Mouse (Mus musculus): ENCODE data around the gene Trim67.
"Not testable (repeated sequence)": the region's sequence is repeated elsewhere in the genome, so short reads cannot be mapped to it uniquely, and the experiment has no call there.

Gene Trim67

GRCm38 (mm10) chr8:124835848-124836247 is 43.0 kb downstream of the Trim67 start:
- no peak for DNase-seq

- no peak for DNase-seq
Observed at GRCm38 (mm10) chr8:124836273-124836672, 43.4 kb downstream of the Trim67 start.

GRCm38 (mm10) chr8:124836907-124837306 is 44.0 kb downstream of the Trim67 start:
- no peak for DNase-seq

GRCm38 (mm10) chr8:124837956-124838355 is 45.1 kb downstream of the Trim67 start:
- DNase-seq, result no peak

- no peak for DNase-seq
Observed at GRCm38 (mm10) chr8:124839371-124839770, 46.5 kb downstream of the Trim67 start.

GRCm38 (mm10) chr8:124840900-124841299 is 48.0 kb downstream of the Trim67 start:
- no peak for DNase-seq

GRCm38 (mm10) chr8:124841775-124842174 is 48.9 kb downstream of the Trim67 start:
- DNase-seq, result no peak

GRCm38 (mm10) chr8:124842929-124843328 is 50.0 kb downstream of the Trim67 start:
- not testable (repeated sequence) for DNase-seq

- DNase-seq, result no peak
Observed at GRCm38 (mm10) chr8:124845131-124845530, 52.2 kb downstream of the Trim67 start.

- no peak for DNase-seq
Observed at GRCm38 (mm10) chr8:124845573-124845972, 52.7 kb downstream of the Trim67 start.

- no peak for DNase-seq
Observed at GRCm38 (mm10) chr8:124853511-124853910, 60.6 kb downstream of the Trim67 start.

- no peak for DNase-seq
Observed at GRCm38 (mm10) chr8:124859466-124859865, 66.6 kb downstream of the Trim67 start.

GRCm38 (mm10) chr8:124860188-124860587 is 67.3 kb downstream of the Trim67 start:
- no peak for DNase-seq

GRCm38 (mm10) chr8:124862321-124863162 is 69.7 kb downstream of the Trim67 start, which contains the start of the genes Gnpat and 2810004N23Rik:
Gnpat (plus strand) TSS chr8:124863033.
2810004N23Rik (minus strand) TSS chr8:124863120.
- peak; percentile 94 for DNase-seq

GRCm38 (mm10) chr8:124863163-124863677 is 70.3 kb downstream of the Trim67 start:
- DNase-seq, result no peak

GRCm38 (mm10) chr8:124863729-124864128 is 70.8 kb downstream of the Trim67 start:
- DNase-seq, result no peak

- no peak for DNase-seq
Observed at GRCm38 (mm10) chr8:124866669-124867068, 73.8 kb downstream of the Trim67 start.

GRCm38 (mm10) chr8:124867126-124867525 is 74.2 kb downstream of the Trim67 start:
- DNase-seq, result no peak

- DNase-seq, result no peak
Observed at GRCm38 (mm10) chr8:124869708-124870107, 76.8 kb downstream of the Trim67 start.

GRCm38 (mm10) chr8:124871474-124871873 is 78.6 kb downstream of the Trim67 start:
- DNase-seq, result no peak

GRCm38 (mm10) chr8:124872081-124872480 is 79.2 kb downstream of the Trim67 start:
- DNase-seq, result no peak

- no peak for DNase-seq
Observed at GRCm38 (mm10) chr8:124872690-124873089, 79.8 kb downstream of the Trim67 start.

- no peak for DNase-seq
Observed at GRCm38 (mm10) chr8:124878141-124878540, 85.2 kb downstream of the Trim67 start.

GRCm38 (mm10) chr8:124878946-124879526 is 86.1 kb downstream of the Trim67 start:
- no peak for DNase-seq
